Mouse (Mus musculus): ENCODE results near the gene Cacna1c.

The Cacna1c gene

DNA sequence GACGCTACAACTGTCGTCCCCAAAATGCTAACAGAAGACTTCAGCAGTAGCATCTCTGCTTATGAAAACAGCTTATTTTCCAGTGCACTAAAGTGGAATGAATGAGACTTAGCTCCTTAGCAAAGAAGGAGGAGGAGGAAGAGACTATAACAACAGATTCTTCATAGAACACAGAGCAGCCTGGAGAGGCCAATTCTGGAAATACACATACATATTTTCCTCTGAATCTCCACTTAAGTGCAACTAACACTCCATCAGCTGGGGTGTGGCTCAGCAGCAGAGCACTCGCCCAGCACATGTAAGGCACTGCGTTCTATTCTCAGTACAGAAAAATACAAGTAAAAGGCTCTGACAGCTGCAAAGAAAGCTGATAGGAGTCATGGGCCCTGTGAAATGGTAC lies 384.2 kb downstream of the Cacna1c start:
- DNase-seq (ENCODE audit: low spot score in 2 of 2) = no peak

DNA sequence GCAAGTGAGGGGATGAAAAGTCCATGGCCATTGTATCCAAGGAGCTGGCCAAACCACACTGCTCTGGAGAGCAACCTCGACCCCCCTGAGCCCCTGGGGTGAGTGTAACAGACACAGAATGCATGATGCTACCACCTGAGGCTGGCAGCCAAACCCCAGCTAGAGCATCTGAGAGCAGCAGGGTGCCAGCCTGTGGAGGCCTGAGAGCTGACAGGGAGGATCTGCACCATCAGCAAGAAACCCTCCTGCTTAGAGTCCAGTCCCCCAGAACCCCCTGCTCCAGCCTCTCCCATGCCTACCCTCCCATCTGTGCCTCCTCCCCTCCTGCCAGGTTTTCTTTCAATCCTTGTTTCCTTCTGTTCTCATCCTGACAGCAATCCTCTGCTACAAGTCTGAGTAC lies 385.4 kb downstream of the Cacna1c start:
- DNase-seq (ENCODE audit: low spot score in 2 of 2) = no peak

DNA sequence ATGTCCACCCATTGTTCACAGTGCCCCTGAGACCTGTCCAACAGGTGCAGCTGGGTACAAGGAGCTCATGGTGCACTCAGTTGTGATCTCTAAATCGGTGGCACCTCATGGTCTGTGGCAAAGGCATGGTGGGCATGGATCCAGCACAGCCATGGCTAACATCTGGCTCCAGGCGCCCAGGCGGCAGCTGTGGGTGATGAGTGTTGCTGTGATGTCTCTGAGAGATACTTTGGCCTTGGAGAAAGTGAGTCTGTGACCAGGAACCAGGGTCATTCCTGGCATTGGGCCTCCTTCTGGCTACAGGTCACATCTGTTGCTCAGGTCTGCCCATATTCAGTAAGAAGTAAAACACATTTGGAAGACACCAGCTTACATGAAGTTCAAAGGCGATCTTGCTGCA lies 391.1 kb downstream of the Cacna1c start:
- DNase-seq (ENCODE audit: low spot score in 2 of 2) = no peak

DNA sequence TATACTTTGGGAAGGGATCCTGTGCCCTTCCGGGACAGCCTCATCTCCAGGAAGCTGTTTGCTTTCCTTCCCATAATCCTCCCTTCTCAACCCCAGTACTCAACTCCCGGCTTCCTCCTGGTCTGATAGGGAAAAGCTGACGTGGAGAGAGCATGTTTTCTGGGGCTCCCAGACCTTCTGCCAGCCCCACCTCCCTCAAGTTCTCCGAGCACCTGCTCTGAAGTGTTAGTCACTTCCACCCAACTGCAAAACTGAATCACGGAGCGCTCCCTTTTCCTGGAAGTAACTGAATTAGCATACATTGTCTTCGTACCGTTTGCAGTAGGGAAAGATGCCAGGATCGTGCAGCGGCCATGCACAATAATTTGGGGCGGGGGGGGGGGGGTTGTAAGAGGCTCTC lies 393.9 kb downstream of the Cacna1c start:
- no peak for DNase-seq (ENCODE audit: low spot score in 2 of 2)

DNA sequence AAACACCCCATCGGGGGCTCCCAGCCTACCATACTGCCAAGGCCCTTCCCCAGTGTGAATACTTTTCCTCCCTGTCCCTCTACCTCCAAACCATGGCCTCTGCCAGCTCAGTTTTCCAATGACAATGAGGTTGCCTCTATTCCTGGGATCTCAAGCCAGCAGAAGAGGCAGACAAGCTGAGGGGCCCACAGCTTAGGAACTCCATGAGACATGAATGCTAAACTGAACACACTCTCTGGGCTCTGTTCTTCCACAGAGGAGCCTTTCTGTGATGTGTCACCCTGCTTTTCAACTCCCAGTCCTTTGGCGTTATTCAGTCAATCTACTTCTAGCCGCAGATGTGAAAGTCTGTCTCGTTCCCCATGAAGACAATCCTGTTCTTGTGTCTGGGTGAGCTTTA lies 399.8 kb downstream of the Cacna1c start:
- no peak for DNase-seq (ENCODE audit: low spot score in 2 of 2)

DNA sequence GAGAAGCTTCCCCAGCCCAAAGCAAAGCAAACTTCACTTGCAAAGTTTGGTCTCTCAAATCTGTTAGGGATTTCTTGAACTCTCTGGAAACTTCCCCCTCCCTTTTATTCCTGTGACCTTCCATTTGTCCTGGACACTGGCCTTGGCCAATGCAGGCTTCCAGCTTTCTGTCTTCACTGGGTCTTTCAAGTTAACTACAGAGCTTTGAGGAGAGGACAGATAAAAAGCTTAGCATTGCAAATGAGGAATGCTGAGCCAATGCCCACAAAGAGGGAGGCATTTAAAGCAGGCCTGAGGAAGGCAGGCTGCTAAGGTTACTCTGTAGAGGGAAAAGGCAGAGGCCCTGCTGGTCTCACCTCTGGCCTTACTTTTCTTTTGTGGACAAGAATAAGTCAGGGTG lies 400.5 kb downstream of the Cacna1c start:
- no peak for DNase-seq (ENCODE audit: low spot score in 2 of 2)

DNA sequence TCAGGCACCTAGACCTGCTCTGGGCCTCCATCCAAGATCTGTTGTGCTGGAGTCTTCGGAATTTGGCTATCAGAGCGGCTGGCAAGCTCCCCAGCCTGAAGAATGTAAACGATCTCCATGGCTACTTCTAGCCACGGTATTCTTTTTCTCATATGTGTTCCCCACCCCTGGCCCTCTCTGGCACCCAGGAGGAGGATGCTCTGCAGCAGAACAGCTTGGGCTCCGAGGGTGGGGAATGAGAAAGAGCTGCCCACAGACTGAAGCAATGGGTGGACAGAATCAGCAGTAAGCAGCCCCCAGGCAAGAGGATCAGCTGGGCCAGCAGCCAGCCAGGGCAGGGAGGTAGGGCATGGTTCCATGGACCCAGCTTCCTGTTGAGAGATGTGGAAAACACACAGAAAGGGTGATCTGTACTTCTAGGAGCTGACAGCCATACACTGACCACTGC lies 404.3 kb downstream of the Cacna1c start:
- peak; percentile 7 to 57 for DNase-seq (ENCODE audit: low spot score in 2 of 2)

DNA sequence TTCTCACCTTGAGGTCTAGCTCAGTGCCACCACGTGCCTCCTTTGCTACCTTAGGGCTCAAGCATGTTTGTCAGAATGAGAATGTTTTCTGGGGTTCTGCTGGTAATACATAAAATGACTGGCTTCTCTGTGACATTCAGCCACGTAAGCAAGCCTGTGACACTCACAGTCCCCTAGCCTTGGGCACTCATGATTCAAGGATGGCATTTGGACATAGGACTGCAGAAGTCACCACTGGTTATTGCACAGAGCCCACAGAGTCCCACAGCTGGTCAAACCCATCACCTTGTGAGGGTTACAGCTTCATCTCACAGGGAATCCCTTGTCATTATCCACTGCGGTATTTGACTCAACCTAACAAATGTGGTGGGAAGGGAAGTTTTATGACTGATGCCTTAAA lies 408.3 kb downstream of the Cacna1c start:
- no peak for DNase-seq (ENCODE audit: low spot score in 2 of 2)

DNA sequence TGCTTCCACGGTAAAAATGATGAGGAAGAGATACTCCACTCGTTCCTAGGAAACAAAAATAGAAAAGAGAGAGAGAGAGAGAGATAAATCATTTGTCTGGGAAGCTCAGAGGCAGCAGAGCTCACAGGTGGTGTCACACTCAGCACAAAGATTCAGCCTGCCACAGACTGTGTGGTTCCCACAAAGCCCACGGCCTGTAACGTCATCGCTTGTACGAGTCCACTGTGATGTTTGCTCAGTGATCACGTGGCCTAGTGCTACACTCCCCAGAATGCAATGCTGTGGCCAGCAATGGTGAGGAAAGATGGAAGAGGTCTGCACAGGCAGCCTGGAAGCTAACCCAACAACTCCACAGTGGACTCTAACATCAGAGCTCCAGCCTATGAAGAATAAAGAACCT lies 415.9 kb downstream of the Cacna1c start:
- no peak for DNase-seq (ENCODE audit: low spot score in 2 of 2)

DNA sequence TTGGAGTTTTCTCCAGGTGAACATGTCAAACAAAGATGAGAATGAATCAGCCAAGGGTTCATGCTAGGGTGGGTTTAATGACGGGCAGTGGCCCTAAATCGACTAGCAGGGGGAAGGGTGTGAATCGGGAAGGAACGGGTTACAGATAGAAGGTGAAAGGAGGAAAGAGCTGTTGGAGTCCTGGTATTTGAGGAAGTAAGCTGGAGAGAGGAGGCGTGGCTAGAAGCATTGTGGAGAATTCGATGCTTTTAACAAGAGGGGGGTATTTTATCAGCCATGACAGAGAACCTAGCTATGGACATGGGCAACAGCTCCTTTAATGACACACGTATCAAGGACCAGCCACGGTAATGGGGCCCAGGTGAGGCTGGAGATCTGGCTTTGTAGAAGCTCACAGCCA lies 417.0 kb downstream of the Cacna1c start:
- DNase-seq (ENCODE audit: low spot score in 2 of 2) = no peak

DNA sequence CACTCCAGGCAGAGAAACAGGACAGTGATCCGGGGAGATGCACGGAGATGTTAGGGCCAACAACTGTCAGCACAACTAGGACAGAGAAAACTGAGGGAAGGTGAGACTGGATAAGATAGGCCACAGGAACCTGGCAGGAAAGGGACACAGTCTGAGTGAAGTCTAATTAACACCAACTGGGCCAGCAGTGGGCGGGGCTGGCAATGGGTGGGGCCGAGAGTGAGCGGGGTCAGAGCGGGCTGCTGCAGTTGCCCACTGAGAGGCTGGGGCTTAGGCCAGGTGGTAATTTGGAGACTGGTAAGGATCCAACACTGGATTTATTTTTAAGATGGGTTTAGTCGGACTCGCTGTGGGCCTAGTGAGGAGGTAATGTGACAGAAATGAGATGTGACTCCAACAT lies 418.8 kb downstream of the Cacna1c start:
- DNase-seq (ENCODE audit: low spot score in 2 of 2) = no peak

DNA sequence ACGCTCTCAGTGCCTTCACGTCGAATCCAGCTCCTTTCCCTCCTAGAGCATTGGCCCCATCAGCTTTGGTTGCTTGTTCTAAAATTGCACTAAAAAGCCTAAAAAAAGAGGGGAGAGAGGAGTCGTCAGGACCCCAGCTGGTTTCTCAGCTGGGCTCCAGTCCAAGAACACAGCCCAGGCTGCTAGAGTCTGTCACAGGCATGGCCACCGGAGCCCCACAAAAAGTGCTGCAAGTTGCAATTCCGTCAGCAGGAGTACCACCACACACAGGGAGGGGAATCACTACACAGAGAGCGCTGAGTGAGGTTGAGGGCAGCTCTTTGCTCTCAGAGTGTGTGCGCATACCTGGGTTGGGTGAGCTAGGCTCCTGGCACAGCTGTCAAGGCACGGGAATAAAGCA lies 419.8 kb downstream of the Cacna1c start:
- DNase-seq (ENCODE audit: low spot score in 2 of 2) = no peak

DNA sequence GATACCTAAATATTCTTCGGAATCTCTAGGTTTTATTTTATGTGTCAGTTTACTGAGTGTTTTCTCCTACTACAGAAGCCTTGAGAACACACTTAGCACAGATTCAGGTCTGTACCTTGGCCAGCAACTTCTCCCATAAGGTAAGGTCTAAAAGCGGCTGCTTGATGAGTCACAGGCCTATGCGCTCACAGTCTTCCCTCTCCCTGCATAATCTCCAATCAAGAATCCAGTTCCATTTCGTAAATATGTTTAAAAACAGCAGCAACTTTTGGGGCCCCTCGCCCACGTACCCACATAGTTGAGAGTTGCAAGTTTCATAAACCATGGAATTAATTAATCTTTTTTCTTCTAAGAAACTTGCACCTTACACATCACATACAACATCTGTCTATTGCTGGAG lies 423.6 kb downstream of the Cacna1c start:
- no peak for DNase-seq (ENCODE audit: low spot score in 2 of 2)

DNA sequence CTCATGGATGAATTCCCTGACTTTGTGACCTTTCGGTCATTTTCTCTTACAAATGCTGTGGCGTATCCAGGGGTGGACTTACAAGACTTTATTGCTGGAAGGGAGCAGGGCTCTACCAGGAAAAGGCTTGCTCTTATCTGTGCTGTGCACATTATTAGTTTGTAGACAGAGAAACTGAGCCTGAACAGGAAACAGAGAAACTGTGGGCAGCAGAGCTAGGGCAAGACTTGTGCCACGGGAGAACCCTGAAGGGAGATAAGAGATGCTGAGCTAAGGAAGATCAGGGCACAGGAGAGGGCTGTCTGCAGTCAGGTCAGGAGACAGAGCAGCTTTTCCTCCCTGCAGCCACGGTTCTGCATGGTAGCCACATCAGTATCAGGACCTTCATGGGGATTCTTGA lies 425.1 kb downstream of the Cacna1c start:
- DNase-seq (ENCODE audit: low spot score in 2 of 2) = no peak

DNA sequence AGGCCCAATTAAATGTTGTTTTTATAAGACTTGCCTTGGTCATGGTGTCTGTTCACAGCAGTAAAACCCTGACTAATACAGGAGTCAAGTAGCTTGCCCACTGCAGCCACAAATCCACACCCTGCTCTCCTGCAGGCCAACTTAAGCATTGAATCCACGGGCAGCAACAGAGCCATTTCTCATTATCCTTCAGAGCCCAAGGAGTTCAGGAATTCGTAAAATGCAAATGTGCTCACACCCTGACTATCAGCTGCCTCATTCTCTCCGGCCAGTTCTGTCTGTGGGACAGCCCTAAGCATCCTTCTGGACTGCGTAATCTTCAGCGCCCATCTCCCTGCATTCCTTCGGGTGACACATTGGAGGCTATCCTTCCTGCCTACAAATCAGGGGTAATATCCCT lies 425.8 kb downstream of the Cacna1c start:
- DNase-seq (ENCODE audit: low spot score in 2 of 2) = no peak

DNA sequence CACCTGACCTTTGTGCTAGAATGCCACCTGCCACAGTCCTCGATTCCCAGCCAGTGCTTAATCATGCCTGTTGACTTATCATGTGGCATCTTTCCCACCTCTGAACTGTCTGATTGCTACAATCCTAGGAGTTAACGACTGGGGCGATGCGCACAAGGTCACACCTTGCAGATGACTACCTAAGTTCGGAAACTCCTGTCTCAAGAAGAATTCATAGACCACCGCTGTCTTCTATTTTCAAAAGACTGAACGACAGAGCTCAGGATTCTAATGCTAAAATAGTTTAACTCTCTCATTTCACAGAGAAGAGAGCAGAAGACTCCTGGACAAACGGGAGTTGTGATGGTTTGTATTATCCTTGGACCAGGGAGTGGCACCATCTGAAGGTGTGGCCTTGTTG lies 426.4 kb downstream of the Cacna1c start:
- DNase-seq (ENCODE audit: low spot score in 2 of 2) = no peak

DNA sequence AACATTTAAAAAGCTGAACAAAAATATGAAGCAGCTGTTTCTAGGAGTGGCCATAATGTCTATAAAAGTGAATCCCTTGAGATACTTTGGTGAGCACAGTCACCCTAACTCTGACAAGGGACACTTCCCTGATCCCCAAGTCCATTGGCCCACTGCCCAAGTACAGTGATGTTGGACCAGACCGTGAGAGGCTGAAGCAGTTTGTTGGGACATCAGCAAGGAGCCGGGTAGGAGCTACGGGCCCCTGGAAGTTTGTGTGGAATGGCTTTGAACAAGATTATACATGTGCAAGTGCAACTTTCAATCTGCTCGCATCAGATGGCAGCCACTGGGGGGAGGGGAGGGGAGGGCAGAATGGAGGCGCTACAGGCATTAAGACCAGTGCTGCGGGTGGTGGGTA lies 428.5 kb downstream of the Cacna1c start:
- no peak for DNase-seq (ENCODE audit: low spot score in 2 of 2)

DNA sequence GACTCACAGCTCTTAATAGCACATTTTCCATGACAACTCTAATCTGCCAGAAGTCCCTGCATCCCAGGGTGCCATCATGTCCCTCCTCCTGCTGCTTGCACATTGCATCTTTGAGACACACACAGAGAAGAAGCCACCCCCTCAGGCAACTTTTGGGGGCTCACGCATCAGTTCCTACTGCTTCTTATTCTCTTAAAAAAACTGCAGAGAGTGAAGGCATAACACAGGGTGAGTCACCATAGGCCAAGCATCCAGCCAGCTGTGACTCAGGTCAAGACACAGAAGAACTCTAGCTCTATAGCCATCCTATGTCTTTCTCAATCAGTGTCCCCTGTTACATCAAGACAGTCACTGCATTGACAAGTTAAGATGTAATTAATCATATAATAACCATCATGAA lies 431.0 kb downstream of the Cacna1c start:
- DNase-seq (ENCODE audit: low spot score in 2 of 2) = no peak

DNA sequence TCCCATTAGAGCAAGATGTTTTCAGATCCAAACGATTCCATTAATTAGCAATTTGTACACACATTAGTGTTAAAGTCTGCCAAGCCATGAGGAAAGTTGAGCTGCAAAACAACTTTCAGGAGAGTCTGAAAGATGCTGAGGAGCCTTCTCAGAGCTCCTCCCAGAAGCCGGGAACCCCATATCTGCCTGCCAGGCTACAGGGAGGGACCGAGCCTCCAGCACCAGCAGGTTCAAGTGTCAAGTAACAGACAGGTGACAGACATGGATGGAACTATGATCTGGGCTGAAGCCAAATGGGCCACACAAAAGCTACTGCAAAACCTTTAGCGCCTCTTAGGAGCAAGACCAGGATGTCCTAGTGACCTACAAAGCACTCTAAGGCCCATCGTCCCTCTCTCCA lies 437.2 kb downstream of the Cacna1c start:
- DNase-seq (ENCODE audit: low spot score in 2 of 2) = no peak

DNA sequence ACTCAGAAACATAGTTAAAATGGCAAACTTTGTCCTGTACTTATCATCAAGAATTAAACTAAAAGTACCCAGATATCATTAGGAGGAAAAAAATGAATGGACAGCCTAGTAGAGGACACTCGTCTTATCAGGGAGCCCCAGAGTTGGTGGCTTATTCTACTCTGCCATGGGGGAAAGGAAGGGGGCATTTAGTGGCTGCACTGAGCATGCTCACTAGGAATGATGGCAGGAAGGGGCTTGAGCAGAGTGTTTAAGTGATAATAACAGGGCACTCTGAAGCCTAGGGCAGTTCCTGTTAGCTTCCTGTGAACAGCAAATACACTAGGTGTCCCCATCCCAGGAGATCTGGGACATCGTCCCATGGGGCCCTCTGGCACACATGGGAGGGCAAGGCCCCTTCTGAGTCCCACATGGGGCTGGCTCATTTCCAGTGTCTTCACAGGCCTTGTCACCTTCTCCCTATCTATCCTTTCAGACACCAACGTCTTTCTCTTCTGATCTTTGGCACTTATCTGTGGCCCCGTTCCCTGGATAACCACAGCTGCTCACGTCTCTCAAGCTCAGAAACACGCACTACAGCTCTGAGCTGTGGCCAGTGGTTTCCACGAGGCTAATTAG lies 437.8 kb downstream of the Cacna1c start:
- DNase-seq (ENCODE audit: low spot score in 2 of 2) = no peak

DNA sequence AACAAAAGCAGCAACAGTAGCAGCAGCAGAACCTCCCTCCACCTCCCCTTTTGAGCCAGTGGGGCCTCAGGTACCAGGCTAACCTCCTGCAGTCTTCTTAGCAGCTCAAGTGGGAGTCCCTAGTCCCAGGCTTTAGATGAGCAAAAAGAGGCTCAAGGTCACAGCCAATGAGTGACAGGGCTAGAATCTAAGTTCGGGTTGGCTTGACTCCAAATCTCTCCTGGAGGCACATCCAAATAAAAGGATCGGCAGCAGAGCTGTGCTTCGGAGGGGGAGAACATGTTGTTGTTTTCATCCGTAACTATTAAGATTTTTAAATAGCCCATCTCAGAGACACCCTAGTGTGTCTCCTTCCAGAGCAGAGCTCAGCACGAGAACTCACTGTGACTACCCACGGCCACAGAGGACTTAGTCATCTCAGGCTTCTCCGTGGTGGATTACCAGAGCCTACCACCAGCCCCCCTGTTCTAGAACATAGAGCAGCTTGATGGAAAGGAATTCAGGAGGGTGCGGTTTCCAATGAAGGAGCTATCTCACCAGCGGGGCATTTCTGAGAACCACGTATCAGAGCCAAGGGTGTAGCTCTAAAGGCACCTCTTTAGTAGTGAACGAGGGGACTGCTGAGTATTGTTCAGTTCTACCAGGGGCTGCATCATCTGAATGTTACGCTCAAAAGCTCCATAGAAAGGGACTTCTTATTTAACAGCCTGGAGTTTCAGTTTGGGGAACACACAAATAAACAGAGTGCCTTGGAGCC lies 438.5 kb downstream of the Cacna1c start:
- no peak for DNase-seq (ENCODE audit: low spot score in 2 of 2)

DNA sequence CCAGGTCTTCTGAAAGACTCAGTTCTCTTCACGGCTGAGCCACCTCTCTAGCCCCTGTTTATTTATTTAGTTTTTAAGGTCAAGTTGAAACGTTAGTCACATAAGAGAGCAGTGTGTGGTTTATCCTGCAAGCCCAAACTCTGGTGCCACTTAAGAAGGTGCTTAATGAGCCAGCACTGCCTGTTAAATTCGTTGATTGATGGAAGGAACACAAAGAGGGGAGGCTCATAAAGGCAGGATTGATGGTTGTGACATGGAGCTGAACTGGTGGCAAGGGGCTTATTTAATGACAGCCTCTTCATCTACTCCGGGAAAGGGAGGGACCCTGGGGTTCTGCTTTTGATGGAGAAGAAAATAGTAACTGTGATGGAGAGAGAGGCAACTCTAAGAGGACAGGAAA lies 439.7 kb downstream of the Cacna1c start:
- no peak for DNase-seq (ENCODE audit: low spot score in 2 of 2)

DNA sequence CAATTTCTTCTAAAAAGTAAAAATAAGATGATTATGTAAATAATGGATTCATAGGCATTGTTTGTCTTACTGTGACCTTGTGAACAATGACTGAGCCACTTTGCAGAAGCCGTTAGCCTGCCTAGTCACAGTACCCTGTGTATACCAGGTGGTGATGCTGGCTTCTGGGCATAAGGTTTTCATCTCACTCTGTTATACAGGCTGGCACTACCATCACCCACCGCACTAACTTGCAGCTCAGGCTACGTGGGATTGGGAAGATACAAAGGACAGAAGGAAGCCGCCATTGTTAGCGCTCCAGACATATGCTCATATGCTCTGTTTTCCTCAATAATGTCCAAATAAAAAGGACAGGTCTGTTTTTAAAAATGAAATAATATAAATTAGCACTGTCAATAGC lies 440.4 kb downstream of the Cacna1c start:
- no peak for DNase-seq (ENCODE audit: low spot score in 2 of 2)

DNA sequence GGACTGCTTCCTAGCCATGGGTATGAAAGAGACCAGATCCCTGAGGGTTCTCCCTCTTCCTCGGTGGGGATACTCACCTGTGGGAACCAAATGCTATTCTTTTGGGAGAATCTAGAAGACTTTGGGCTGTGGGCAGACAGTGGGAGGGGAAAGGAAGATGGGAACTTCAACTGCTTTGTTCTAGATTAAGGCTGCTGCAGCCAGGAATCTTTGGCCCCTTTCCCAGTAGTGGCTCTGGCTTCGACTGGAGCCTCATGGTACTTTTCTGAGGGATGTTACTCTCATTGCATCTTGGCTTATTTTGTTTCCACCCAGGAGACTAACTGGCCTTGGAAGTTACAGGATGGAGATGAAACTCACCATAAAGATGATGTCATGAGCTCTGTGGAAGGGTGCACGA lies 441.8 kb downstream of the Cacna1c start:
- no peak for DNase-seq (ENCODE audit: low spot score in 2 of 2)

All from urinary bladder, postnatal 36 days (tissue).